Mouse (Mus musculus) midbrain, embryonic 11.5 days (tissue): ENCODE measurements around the gene Mrpl52. TPM values are rescaled to one million over a fixed set of nuclear protein-coding genes. Genes with fewer than 3 reads are reported as not detected.

Experiments
- ATAC-seq: fragments of 200-750 bp; cut with Nextera tagmentation; 2 replicates; pipeline ENCODE4 v1.8.0; 2017; ENCODE audit warnings: moderate TSS enrichment, moderate library complexity; ENCODE audit not compliant: low FRiP score
- DNase-seq: peaks from one replicate; pipeline ENCODE4 v3.0.0; 2015; ENCODE audit warnings: low spot score; ENCODE audit errors: missing footprints
- H3K27ac ChIP-seq: fragments of 300-500 bp; sonication (generic); 2 replicates; pipeline ENCODE4 v1.5.1; 2014; ENCODE audit warnings: low read depth, low read length
- H3K27me3 ChIP-seq: fragments of 300-500 bp; sonication (generic); 2 replicates; pipeline ENCODE4 v1.6.1; 2014; ENCODE audit warnings: mild to moderate bottlenecking, low read length, moderate library complexity, mixed read lengths; ENCODE audit not compliant: control insufficient read depth, insufficient read depth
- H3K36me3 ChIP-seq: fragments of 300-500 bp; sonication (generic); 2 replicates; pipeline ENCODE4 v1.6.1; 2014; ENCODE audit warnings: mild to moderate bottlenecking, low read length, moderate library complexity, mixed read lengths; ENCODE audit not compliant: control insufficient read depth, insufficient read depth
- H3K4me1 ChIP-seq: fragments of 300-500 bp; sonication (generic); 2 replicates; pipeline ENCODE4 v1.6.1; 2014; ENCODE audit warnings: low read length; ENCODE audit not compliant: control insufficient read depth, insufficient read depth
- H3K4me2 ChIP-seq: fragments of 300-500 bp; sonication (generic); 2 replicates; pipeline ENCODE4 v1.6.1; 2014; ENCODE audit warnings: mild to moderate bottlenecking, moderate library complexity
- H3K4me3 ChIP-seq: fragments of 300-500 bp; sonication (generic); 2 replicates; pipeline ENCODE4 v1.5.1; 2014; ENCODE audit warnings: low read depth, low read length
- H3K9ac ChIP-seq: fragments of 300-500 bp; sonication (generic); 2 replicates; pipeline ENCODE4 v1.6.1; 2014; ENCODE audit warnings: low read length
- H3K9me3 ChIP-seq: fragments of 300-500 bp; sonication (generic); 2 replicates; pipeline ENCODE4 v1.6.1; 2016; ENCODE audit warnings: low read length; ENCODE audit not compliant: control insufficient read depth
- WGBS: fragments of 180-500 bp; shearing (Covaris S2); extraction: QIAGEN DNeasy Blood & Tissue Kit; methylation state at CpG from one replicate; pipeline ENCODE4 v1.1.7; 2014; 5-methylcytosine and 5-hydroxymethylcytosine counted together
- polyA plus RNA-seq: library from polyadenylated mRNA; unstranded; fragments of >200 nt; fragmentation: Nextera tagmentation; extraction: Ambion mirVana; gene quantifications from 2 replicates; pipeline ENCODE4 v1.2.1, GENCODE M21; 2014

Mrpl52 gene
- polyA plus RNA-seq, 1 experiment from 2014 or later: 238 TPM

DNA sequence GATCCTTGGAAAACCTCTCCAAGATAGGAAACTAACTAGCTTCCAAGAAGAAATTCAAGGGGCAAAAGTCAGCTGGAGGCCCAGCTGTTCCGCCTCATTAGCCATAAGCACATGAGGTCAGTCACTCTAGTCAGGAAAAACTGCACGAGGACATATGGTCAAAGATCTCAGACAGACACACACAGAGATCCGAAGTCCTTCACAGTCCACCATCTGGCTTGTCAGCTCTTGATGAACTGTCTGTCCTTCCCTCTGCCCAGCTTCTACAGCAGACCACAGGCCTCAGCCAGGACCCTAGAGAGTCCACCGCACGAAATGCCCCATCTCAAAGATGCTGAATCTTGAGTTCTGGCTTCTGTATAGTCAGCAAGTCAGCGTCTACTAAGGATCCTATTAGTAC, 39.2 kb upstream of the Mrpl52 start:
- Histone ChIP-seq H3K9me3 (no peaks in the 10 kb centered on the region), H3K27me3 (no peaks in the 10 kb centered on the region), H3K36me3 (no peaks in the 10 kb centered on the region), H3K4me1 (no peaks in the 10 kb centered on the region; the same call in 1 of the 2 replicates), H3K4me3 (no peak overlapping the region), H3K4me2 (no peak overlapping the region), H3K9ac (no peak overlapping the region), H3K27ac (no peak overlapping the region)
- DNase-seq (peak; percentile 45), ATAC-seq (no peak)
- WGBS: 84% methylated on average over 6 of the region's 6 CpGs

DNA sequence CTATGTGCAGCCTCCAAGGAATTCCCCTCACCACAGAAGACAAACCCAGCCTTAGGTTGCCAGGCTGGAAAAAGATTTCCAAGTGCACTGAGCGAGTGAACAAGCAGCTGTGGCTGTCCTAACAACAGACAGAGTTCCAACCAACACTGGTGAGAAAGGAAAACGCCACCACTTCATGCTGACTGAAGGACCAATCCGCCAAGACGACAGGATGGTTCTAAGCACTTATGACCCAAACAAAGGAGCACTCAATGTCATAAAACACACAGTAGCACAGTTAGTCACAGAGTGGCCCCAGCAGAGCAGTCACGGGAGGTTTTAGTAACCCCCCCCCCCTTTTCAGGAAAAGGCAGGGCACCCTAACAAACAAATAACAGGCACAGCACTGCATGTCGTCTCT, 35.9 kb upstream of the Mrpl52 start:
- Histone ChIP-seq H3K27me3 (no peaks in the 10 kb centered on the region), H3K9ac (no peak overlapping the region), H3K4me3 (no peak overlapping the region), H3K4me2 (no peak overlapping the region), H3K9me3 (no peaks in the 10 kb centered on the region), H3K27ac (no peak overlapping the region), H3K36me3 (no peaks in the 10 kb centered on the region), H3K4me1 (no peaks in the 10 kb centered on the region)
- ATAC-seq (no peak), DNase-seq (no peak)
- 72% methylated on average over 6 of the region's 6 CpGs for WGBS

DNA sequence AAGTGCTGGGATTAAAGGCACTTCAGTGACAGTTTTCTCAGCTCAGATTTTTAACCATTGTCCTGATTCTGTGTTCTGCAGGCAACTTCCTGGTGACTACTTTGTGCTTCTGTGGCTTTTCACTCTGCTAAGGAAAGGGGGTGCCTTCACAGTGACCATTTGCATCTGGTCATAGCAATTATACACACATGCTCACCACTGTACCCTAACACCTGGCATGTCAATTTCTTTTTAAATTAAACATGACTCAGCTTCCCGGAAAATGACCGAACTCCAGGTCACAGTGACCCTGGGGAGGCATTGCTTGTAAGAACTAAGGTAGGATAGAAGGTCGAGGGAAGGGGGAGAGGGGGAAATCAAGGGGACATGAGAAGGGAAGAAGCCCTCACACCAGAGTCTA, 32.9 kb upstream of the Mrpl52 start:
- no peaks in the 10 kb centered on the region for H3K27me3 ChIP-seq
- DNase-seq (no peak), ATAC-seq (no peak)
- H3K9ac ChIP-seq: no peak overlapping the region
- no peak overlapping the region for H3K4me2 ChIP-seq
- H3K36me3 ChIP-seq: no peaks in the 10 kb centered on the region
- WGBS: 81% methylated on average over 3 of the region's 3 CpGs
- H3K9me3 ChIP-seq: no peaks in the 10 kb centered on the region
- no peak overlapping the region for H3K4me3 ChIP-seq
- H3K27ac ChIP-seq: no peak overlapping the region
- H3K4me1 ChIP-seq: no peaks in the 10 kb centered on the region

DNA sequence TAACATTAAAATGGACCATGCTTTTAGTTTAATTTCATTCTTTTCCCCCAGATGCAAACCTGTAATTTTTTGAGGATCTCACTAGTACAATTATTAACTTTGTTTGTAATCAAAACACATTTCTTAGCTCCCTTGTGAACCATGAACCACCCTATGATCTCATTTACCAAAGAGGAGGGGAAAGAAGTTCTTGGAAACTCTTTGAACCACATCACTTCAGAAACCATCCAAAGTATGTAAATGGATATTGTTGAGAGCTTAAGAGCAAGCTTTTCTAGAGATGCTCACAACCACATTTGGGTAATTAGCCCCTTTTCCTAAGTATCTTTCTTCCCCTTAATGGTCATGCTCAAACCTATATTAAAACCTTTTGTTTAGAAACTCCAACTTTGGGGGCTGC, 32.4 kb upstream of the Mrpl52 start:
- no peak overlapping the region for H3K4me2 ChIP-seq
- H3K4me1 ChIP-seq: no peaks in the 10 kb centered on the region
- H3K4me3 ChIP-seq: no peak overlapping the region
- ATAC-seq (no peak), DNase-seq (no peak)
- H3K9ac ChIP-seq: no peak overlapping the region
- no peaks in the 10 kb centered on the region for H3K36me3 ChIP-seq
- H3K27me3 ChIP-seq: no peaks in the 10 kb centered on the region
- H3K9me3 ChIP-seq: no peaks in the 10 kb centered on the region
- no peak overlapping the region for H3K27ac ChIP-seq

DNA sequence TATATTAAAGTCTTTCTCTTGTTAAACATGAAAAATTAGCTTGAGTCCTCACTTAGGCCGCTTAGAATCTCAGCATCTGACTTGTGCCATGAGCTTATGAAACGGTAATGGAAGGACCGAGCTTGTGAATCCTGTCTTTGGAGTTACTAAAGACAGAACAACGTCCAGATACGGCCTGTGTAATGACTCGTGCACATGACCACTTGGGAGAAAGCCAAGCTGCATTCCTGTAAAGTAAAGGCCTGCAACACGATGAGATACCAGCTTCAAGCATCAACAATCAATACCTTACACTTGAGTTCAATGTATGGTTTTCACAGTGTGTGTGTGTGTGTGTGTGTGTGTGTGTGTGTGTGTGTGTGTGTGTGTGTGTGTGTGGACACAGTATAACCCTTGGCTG, 30.0 kb upstream of the Mrpl52 start:
- Histone ChIP-seq H3K27ac (no peak overlapping the region), H3K4me3 (no peak overlapping the region), H3K4me2 (no peak overlapping the region), H3K9ac (no peak overlapping the region), H3K4me1 (no peaks in the 10 kb centered on the region), H3K36me3 (no peaks in the 10 kb centered on the region), H3K9me3 (no peaks in the 10 kb centered on the region), H3K27me3 (no peaks in the 10 kb centered on the region)
- ATAC-seq: no peak
- WGBS: 87% methylated on average over 7 of the region's 7 CpGs
- DNase-seq: no peak

DNA sequence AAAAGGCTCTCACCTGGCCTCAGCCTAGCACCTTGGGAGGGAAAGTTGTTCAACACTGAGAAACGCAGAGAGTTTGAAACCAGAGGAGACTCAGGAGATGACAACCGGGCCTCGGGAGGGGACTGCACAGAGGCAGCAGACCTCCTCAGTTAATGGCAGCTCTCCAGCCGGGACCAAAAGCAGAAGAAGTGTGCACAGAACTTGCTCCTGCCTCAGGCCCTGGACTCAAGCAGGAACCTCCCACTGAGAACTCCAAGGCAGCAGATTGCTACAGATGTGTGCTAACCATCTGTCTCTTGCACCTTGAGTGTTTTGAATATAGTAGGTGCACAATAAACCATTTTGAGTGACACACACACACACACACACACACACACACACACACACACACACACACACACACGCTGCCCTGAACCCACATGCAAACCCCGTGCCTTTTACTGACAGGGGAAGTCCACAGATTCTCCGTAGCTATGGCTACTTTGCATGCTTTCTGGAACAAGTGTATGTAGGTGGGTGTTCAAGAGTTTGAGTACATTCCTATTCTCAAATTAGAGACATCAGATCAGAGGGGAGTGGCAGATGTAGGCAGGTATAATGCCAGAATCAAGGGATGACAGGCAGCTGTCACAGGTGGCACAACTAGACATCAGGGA, 28.7 kb upstream of the Mrpl52 start:
- Histone ChIP-seq H3K36me3 (no peaks in the 10 kb centered on the region), H3K9ac (no peak overlapping the region), H3K4me2 (no peak overlapping the region), H3K27ac (no peak overlapping the region), H3K4me3 (no peak overlapping the region), H3K9me3 (no peaks in the 10 kb centered on the region), H3K4me1 (no peaks in the 10 kb centered on the region), H3K27me3 (no peaks in the 10 kb centered on the region)
- DNase-seq: no peak
- ATAC-seq: no peak
- WGBS: 88% methylated on average over 7 of the region's 7 CpGs

DNA sequence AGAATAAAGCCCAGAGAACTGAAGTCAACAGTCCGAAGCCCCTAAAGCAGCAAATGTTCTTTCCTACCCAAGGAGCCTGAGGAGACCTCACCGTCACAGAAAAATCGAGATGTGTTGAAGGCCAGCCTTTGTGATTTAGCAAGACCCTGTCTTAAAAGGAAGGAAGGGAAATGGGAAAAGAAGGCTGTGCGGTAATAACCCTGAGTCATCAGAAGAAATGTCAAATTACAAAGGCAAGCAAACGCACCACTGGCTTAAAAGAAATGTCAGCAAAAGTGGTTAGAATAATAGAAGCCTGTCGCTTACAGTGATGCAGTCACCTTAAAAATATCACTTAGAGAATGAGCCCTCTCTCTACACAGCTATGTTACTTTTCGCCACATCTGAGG, 28.2 kb upstream of the Mrpl52 start:
- 86% methylated on average over 7 of the region's 7 CpGs for WGBS
- no peak overlapping the region for H3K4me2 ChIP-seq

DNA sequence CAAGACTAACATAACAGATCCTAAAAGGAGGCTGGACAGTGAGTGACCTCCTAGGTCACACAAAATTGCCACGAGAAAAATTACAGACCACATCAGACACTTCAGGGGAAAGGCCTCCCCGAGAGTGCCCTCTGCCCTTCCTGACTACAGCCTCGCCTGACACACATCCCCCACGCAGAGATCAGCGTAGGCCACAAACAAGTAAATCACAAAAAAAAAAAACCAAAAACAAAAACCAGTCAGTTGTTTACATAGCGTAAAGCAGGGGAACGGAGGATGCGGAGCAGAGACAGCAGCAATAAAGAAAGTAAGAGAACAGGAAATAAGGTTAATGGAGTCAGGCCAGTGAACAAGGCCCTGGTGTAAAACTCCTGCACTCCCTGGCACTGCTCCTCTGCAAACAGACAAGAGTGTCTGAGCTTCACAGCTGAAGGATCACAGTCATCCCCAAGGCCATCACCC, 27.8 kb upstream of the Mrpl52 start:
- Histone ChIP-seq H3K9me3 (no peaks in the 10 kb centered on the region), H3K27ac (no peak overlapping the region), H3K36me3 (no peaks in the 10 kb centered on the region), H3K27me3 (no peaks in the 10 kb centered on the region), H3K4me2 (no peak overlapping the region), H3K4me3 (no peak overlapping the region), H3K4me1 (no peaks in the 10 kb centered on the region), H3K9ac (no peak overlapping the region)
- WGBS: 73% methylated on average over 8 of the region's 8 CpGs
- DNase-seq (no peak), ATAC-seq (no peak)

More for the DNA sequence above, 28.2 kb upstream of the Mrpl52 start:
- H3K27me3 ChIP-seq: no peaks in the 10 kb centered on the region
- no peaks in the 10 kb centered on the region for H3K4me1 ChIP-seq
- ATAC-seq: no peak
- H3K9me3 ChIP-seq: no peaks in the 10 kb centered on the region
- no peak overlapping the region for H3K9ac ChIP-seq
- H3K36me3 ChIP-seq: no peaks in the 10 kb centered on the region
- no peak for DNase-seq
- no peak overlapping the region for H3K27ac ChIP-seq
- no peak overlapping the region for H3K4me3 ChIP-seq

DNA sequence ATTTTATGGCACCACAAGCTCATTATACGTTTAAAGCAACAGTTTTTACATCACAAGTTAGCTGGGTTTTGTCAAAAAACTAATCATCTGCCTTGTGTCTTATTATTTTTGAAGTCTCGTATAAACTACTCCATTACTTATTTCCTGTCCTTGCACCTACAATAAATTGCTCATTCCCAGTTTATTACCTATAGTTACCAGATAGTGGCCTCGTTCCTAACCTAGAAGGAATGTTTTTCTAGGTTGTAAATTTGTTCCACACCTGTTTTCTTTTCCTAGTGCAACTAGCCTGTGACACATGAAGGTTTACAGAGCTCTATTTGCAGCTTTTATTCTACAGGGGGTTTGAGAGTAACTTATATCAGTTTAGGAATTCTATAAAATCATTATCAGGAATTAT, 25.0 kb upstream of the Mrpl52 start:
- 83% methylated on average over 3 of the region's 3 CpGs for WGBS
- Histone ChIP-seq H3K4me3 (no peak overlapping the region), H3K27ac (no peak overlapping the region), H3K9me3 (no peaks in the 10 kb centered on the region), H3K9ac (no peak overlapping the region), H3K4me1 (no peaks in the 10 kb centered on the region), H3K27me3 (no peaks in the 10 kb centered on the region), H3K36me3 (no peaks in the 10 kb centered on the region), H3K4me2 (no peak overlapping the region)
- ATAC-seq (no peak), DNase-seq (no peak)
